Mouse (Mus musculus): ENCODE results near the gene Atp1a1.

Atp1a1 gene

DNA sequence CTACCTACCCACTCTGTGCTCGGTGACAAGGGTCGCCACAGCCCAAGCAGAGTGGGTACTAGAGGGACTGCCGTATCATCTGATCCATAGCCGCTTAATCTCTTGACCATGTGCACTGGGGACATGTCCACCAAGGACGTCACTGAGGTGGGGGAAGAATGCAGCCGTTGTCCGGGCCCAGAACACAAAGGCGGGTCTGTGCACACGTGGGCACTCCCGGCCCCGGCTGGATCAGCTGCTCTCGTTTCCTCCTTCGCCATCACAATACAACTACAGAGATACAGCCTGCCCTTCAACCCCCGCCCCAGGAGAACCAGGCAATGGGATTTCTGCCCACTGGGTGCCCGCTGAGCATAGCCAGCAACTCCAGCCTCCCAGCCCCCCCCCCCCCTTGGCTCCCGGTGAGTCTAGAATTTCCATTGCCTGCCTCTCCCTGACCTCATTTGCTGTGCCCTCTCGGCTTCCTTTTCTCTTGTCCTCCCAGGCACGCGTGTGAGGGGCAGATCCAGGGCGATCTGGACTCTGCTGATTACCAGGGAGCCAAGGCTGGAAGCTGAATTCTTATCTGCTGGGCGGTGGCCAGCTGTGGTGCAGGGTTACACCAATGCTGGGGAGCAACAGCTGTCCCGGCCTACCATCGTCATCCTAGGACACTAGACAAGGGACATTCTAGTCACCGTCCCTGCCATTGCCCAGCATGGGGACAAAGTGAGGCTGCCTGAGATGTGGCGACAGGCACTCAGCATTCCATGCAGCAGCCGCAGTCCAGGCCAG is 52.8 kb downstream of the Atp1a1 start:
- DNase-seq, result peak; percentile 53 to 67

DNA sequence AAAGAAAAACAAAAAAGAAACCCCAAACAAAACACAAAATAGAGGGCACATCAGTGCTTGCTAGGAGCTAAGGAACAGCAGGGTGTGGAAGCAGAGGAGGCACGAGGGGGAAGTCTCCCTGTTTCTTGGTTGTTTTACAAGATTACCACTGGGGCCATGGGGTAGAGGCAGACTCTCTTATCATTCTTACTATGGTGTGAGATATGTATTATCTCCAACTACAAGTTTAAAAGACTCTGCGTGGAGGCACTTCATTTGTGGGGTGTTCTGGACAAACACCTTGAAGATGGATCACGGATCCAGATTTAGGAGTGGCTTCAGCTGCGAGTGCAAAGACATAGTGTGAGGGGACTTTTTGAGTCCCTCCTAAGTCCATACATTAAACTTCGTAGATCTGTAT is 54.7 kb downstream of the Atp1a1 start:
- no peak for DNase-seq

GRCm38 (mm10) chr3:101544116-101544515 is 60.4 kb downstream of the Atp1a1 start:
- DNase-seq, result peak; percentile 26 to 35

GRCm38 (mm10) chr3:101541571-101541970 is 62.9 kb downstream of the Atp1a1 start:
- no peak for DNase-seq

GRCm38 (mm10) chr3:101540568-101540967 is 63.9 kb downstream of the Atp1a1 start:
- DNase-seq, result no peak

DNA sequence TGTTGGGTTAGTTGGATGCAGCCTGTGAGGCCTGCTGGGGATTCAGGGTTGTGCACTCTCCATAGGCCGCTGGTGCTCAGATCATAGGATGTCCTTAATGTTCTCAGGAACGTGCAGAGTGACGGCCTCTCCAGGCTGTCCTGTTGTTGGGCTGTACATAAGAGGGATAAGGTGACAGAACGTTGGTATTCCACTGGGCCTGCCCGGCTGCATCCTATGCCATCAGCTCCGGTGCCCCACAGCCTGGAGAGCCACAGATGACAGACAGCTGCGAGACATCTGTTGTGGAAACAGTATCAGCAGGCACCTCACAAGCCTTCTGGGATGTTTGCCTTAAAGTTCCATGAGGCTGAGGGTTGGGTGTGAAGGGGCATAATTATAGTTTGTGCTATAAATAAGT is 68.2 kb downstream of the Atp1a1 start:
- peak in 1 of 2 experiments; percentile 39 for DNase-seq

- DNase-seq, result no peak
These were observed 70.2 kb downstream of the Atp1a1 start for GRCm38 (mm10) chr3:101534311-101534710.

DNA sequence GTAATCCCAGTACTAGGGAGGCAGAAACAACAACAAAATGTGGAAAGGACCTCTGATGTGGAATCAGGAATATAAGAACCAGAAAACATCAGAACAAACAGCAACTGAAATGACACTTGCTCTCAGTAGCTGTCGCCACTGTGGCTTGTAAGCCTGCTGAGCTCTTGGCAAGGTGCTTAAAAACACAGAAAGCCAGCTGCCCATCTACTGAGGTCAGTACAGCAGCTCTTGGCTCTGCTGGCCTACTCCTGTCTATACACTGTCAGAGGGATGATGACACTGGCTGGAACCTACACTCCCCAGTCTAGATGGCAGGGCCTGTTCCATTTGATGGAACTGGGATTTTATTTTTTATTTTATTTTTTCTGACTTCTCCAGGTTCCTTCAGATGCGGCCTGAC is 71.1 kb downstream of the Atp1a1 start:
- no peak for DNase-seq

DNA sequence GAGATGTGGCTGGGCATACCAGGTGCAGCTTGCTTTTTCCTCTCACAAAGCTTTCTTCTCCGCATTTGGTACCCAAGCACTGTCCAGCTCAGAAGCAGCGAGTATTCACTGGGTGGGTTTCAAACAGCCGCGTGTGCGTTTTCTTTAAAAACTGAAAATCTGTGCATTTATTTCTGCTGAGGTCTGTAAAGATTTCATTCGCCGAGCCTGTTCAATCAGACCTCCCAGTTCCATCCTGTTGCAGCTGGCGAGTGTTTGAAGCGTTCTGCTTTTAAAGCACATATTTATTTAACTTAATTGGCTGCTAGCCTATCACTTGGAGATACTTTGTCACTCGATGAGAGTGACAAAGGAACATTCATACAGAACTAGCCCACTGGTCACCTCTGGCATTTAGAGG is 73.6 kb downstream of the Atp1a1 start:
- DNase-seq, result no peak

- DNase-seq, result no peak
These were observed 75.4 kb downstream of the Atp1a1 start for GRCm38 (mm10) chr3:101528900-101529594.

- DNase-seq, result peak; percentile 63 to 82
These were observed 76.2 kb downstream of the Atp1a1 start for GRCm38 (mm10) chr3:101528157-101528899.

DNA sequence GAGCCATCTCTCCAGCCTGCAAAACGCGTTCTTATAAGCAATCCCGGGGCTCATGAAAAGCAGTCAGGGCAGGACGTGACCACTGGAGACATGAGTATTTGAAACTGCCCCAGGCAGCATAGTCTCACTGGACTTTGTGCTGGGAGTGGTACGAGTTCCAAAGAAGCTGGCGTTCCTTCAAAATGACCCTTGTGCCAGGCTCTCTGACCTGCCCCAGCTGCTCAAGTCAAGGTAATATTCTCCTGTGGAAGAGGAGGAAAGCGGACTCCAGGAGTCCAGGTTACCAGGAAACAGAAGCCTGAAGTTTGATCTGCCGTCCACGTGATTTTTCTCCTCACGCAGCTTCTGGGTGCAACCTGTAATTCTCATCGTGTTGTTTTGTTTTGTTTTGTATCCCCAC is 77.9 kb downstream of the Atp1a1 start:
- no peak for DNase-seq

Measured in lung, postnatal 4 days (tissue).